Mouse (Mus musculus): Measurements from ENCODE around the gene Htr1a.

Gene Htr1a

DNA sequence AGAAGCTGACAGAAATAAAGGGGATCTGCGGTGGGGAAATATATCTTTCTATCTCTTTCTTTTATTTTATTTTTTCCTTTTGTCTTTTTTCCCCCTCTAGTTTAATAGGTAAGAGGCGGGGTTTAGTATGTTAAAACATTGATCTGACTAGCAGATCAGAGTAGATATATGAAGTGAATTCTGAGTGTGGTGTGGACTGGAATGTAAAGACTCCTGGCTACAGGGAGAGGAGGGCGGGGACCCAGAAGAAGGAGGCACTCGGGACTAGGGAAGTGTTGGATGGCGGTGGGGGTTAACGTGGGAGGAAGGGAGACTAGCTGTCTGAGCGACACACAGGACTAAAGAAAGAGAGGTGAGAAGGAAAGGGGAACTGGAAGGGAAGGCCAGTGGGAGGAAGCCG, at the start of gene Htr1a:
Gene Htr1a (plus strand): TSS at position 301 of the 400 bp plus-strand sequence.
- no peak for DNase-seq (ENCODE audit: low spot score in 2 of 2)

DNA sequence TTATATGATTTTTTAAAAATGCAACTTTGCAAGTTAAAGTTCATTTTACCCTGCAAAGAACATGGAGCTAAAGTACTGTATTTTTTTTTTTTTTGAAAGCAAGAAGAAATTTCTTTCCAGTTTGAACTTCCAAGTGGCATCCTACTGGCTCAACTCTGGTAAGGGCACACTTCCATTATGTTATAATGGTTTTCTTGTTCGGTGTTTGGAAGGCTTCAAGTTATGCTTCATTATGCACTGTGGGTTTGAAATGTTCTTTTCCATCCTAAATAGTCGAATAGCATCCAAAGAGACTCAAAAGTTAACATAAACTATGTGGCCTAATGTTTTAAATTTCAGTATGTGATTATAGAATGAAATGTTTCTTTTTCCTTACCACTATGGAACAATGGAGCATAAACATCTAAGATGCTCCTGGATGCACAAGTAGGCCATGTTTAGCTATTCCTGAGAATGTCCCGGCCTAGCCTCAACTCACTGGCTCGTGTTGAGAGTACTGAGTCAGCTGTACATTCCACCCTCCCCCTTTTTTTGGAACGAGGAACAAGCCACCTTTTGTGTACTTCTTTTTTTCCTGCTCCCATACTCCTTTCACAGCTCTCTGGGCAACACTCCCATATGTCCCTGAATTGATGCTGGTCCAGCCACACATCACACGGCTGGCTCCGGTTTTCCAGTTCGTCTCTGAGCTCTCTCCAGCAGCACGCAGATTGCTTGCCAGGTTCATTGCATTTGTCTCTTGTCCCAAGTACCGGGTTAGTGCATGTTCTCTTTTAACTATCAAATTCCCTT, 31.7 kb upstream of the Htr1a start:
- DNase-seq (ENCODE audit: low spot score in 2 of 2): peak; percentile 22 to 34

DNA sequence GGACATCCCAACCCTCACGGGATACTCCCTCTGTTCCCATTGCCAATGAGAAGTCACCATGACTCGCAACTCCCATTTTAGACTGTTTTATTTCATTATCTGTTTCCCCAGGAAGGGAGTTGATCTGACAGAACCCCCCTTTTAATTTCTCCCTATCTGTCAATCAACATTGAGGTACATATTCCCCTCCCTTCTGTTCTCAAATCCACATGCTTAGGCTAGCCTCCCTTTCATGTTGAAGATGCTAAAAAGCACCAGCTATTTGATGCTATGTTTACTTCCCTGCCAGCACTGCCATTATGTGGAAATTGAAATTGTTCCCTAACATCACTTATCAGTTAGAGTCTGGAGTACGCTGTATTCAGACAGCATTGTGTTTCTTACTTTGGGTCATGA, 31.1 kb upstream of the Htr1a start:
- no peak for DNase-seq (ENCODE audit: low spot score in 2 of 2)

DNA sequence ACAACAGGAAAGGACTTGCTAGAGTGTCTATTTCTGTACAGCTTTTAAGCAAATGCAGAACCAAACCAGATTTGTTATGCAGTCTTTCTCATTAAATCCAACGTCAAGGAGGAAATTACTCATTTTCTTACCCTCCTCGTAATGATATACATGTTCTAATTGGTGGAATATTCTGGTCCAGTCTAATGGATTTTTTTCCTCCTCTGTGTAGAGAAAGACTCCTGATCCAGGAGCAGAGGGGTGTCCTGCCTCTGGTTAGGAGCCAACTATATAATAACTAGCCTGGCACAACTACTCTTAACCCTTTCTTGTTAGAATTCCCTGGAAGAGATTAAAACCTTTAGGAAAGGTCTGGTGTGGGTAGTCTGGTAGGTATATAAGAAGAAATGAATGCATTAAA, 10.3 kb upstream of the Htr1a start:
- no peak for DNase-seq (ENCODE audit: low spot score in 2 of 2)

DNA sequence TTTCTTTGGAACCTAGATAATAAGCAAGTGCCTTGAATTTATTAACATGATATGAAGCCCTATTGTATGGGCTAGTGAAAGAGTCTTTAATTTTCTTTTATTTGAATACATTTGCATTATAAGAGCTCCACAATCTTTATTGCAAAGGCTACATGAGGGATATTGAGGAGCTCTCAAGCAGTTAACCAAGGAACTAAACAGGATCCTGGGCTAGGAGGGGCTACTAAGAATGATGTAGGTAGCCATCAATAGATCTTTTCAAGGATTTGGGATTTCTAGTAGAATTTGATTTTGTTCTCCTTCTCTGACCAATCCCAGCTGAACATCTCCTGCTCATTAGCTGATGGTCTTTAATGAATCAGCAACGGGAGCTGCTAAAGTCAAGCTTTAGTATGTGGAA, 9.8 kb upstream of the Htr1a start:
- no peak for DNase-seq (ENCODE audit: low spot score in 2 of 2)

DNA sequence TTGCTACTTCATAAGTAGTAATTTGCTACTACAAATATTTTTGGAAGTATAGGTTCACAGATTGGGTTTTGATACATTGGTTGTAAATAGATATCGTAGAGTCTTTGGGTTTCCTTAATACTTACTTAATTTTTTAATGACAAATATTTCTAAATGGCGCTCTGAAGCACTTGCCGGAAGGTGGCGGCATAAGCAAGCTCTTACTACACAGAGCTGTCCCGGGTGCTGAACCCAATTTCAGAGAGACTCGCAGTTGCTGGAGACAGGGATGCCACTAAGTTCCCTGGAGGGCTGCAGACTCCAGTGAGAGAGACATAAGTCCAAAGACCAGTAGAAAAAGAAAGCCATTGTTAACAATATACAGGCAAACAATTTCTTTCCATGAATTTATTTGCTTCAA, 863 bp upstream of the Htr1a start:
- DNase-seq (ENCODE audit: low spot score in 2 of 2): peak; percentile 25 to 52

DNA sequence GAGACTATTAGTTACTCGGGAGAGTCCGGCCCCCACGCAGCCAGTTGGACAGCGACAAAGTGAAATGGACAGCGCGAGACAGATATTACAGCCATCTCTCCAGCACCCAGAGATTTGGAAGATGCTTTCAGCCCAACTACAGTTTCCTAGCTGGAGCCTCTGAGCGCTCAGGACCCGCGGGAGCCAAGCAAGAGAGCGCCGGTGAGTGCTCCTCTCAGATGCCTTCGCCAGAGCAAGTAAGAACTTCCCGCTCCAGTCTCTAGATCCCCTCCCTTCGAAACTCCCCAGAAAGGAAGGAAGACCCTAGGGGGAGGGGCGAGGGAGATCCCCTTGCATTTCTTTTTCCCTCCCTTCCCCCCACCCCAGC, 415 bp downstream of the Htr1a start:
- DNase-seq (ENCODE audit: low spot score in 2 of 2): no peak

DNA sequence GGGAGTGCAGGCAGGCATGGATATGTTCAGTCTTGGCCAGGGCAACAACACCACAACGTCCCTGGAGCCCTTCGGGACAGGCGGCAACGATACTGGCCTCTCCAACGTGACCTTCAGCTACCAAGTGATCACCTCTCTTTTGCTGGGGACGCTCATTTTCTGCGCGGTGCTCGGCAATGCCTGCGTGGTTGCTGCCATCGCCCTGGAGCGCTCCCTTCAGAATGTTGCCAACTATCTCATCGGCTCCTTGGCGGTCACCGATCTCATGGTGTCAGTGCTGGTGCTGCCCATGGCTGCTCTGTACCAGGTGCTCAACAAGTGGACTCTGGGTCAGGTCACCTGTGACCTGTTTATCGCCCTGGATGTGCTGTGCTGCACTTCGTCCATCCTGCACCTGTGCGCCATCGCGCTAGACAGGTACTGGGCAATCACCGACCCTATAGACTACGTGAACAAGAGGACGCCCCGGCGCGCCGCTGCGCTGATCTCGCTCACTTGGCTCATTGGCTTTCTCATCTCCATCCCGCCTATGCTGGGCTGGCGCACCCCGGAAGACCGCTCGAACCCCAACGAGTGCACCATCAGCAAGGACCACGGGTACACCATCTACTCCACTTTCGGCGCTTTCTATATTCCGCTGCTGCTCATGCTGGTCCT, 927 bp downstream of the Htr1a start:
- no peak for DNase-seq (ENCODE audit: low spot score in 2 of 2)

DNA sequence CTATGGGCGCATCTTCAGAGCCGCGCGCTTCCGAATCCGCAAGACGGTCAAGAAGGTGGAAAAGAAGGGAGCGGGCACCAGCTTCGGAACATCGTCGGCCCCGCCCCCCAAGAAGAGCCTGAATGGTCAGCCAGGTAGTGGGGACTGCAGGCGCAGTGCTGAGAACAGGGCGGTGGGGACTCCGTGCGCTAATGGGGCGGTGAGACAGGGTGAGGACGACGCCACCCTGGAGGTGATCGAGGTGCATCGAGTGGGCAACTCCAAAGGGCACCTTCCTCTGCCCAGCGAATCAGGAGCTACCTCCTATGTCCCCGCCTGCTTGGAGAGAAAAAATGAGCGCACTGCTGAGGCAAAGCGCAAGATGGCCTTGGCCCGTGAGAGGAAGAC, 1.4 kb downstream of the Htr1a start:
- DNase-seq (ENCODE audit: low spot score in 2 of 2): peak; percentile 14 to 20

DNA sequence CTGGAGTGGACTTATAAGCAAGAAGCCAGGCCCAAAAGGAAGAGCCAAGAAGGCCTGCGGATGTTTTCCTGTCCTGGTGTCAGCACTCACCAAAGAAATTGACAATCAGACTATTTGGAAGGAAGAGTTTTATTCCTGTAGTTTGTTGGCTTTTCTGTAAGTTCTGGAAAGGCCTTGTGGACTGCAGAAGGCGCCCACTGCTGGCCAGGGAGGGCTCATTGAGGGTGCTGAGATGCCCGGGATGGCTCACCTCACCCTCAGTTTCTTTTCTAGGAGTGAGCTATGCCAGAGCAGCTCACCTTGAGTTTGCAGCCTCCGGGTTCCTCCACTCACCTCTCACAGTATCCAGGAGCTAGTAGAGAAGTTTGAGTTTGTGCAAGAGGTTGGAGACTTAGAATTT, 2.8 kb downstream of the Htr1a start:
- DNase-seq (ENCODE audit: low spot score in 2 of 2): no peak

DNA sequence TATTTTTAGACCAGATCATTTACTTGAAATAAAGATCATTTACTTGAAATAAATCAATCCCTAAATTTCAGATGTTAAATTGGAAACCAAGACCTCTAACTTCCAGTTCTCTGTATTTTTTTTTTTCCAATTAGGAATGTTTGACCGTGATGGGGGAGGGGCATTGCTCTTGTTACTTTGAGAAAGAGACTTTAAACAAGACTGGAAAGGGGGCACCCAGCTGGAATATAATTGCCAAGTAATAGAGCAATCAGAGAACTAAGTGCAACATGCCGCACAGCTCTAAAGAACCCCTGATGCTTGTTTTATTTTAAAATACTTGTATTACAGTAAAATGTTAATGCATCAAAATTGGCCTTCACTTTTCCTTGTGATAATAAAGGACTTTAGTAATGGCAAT, 4.3 kb downstream of the Htr1a start:
- DNase-seq (ENCODE audit: low spot score in 2 of 2): no peak

DNA sequence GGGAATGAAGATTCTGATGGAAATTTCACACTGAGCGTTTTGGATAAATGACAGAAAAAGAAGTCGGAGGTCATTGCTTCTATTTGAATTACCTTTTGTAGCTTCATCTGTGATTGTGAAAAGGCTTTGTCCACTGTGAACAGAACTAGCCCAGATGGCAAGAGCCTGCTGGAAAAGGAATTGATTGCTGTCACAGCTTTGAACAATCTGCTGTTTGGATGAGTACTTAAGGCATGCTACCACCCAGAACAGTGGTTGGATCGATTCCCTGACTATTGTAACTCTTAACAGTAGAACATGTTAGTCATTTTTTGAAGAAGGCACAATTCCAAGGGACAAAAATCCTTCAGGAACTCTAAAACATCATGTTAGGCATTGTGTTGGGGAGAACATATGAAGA, 8.1 kb downstream of the Htr1a start:
- no peak for DNase-seq (ENCODE audit: low spot score in 2 of 2)
